Mouse (Mus musculus) cerebellum, adult (tissue): ENCODE data around the gene Ptbp3.

Experiments used
- ATAC-seq: cut with Nextera tagmentation; 2 replicates; pipeline ENCODE4 v1.9.2; 2017; ENCODE audit warnings: mild to moderate bottlenecking, moderate library complexity, mixed read lengths; ENCODE audit not compliant: insufficient number of reproducible peaks, low FRiP score, low TSS enrichment

Ptbp3 gene

GRCm38 (mm10) chr4:59441265-59441664, 107.9 kb downstream of the Ptbp3 start:
- ATAC-seq: no peak

DNA sequence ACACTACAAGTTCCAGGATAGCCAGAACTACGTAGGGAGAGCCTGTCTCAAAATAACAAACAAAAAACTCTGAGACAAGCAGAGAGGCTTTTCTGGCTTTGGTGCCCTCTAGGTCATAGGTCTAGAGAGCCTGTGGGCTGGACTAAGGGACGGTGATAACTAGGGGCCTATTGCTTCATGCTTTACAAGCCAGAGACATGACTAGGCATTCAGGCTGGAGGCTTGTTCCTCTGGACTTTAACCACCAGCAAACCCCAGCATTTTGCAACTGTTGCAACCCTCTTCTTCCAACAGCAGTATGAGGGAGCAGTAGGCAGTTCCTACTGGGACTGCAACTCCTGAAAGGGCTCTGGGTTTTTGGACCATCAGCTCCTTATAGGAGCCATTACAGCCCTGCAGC, 109.2 kb downstream of the Ptbp3 start:
- no peak for ATAC-seq

GRCm38 (mm10) chr4:59439041-59439440, 110.1 kb downstream of the Ptbp3 start:
- ATAC-seq: no peak

GRCm38 (mm10) chr4:59437990-59438854, 110.9 kb downstream of the Ptbp3 start, which contains the start of gene Susd1:
Susd1 (minus strand) TSS chr4:59438633.
- no peak; the same call in 1 of the 2 replicates for ATAC-seq

- no peak for ATAC-seq
Observed at GRCm38 (mm10) chr4:59435951-59436350, 113.2 kb downstream of the Ptbp3 start.

- ATAC-seq: no peak
Observed at GRCm38 (mm10) chr4:59434039-59434438, 115.1 kb downstream of the Ptbp3 start.

DNA sequence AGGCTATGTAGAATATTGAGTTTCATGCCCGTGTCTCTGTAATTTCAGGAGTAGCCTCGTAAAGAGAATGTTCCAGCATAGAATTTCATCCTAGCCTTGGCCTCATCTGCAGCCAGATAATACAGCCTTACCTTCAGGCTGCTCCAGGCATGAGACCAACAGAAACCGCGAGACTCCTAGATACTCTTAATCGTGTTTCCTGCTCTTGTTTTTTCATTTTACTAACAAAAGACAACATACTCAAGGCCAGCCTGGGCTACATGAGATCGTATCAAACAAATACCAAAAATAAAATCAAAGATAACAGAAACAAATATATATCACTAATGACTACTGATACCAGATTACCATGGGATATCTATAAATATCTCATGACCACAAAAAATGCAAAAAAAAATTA, 120.0 kb downstream of the Ptbp3 start:
- ATAC-seq: no peak

DNA sequence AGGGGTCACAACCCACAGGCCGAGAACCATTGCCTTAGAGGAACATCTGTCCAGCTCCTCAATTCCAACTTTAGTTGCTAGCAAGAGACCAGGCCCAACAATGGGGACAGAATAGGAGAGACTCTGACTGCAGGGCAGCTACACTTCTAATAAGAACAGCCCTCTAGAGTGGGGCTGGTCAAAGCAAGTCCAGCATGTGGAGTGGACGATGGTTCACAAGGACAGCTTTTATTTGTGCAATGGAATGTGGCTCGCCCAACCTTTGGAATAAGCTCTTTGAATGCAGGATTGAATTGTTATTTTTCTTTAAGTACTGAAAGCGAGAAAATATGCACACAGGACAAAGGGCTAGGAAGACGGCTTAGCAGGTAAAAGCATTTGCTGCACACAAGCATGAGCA, 122.7 kb downstream of the Ptbp3 start:
- no peak for ATAC-seq

GRCm38 (mm10) chr4:59422808-59423207, 126.4 kb downstream of the Ptbp3 start:
- ATAC-seq: no peak

DNA sequence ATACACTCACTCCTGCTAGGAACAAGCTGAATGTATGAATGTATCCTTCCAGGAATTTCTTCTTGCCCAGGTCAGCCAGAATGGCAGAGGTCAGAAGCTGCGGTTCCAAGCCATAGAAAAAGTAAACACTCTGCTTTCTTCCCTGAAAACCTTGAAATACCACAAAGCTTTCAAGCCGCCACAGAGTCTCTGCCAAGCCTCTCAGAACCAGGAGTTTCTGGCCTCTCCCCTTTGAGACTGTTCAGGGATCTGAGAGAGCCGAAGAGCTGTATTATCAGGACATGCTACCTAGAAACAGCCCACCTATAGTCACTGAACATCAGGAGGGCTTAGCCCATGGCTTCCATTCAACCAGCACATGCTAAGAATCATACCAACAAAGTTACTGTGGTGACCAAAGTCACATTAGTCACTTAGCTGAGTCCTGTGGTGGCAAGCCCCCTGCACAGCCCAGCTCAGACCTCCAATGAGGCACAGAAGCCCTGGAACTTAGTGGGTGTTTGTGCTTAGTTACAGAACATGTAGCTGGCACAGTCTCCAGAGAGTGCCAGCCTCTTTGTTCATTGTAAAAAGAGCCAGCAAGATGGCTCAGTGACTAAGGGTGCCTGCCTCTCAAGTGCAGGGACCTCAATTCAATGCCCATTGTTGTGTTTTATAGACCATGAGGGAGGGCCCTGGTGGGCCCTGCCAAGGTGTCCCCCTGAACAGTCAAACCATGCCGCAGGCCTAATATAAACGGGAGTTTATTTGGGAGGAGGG, 127.0 kb downstream of the Ptbp3 start:
- no peak for ATAC-seq
